Mouse (Mus musculus): ENCODE measurements around the gene Kri1.
A peak's percentile ranks its signal among the peaks of the same experiment; 100 is the strongest.
"Not testable (repeated sequence)": the region's sequence is repeated elsewhere in the genome, so short reads cannot be mapped to it uniquely, and the experiment has no call there.

The Kri1 gene

GRCm38 (mm10) chr9:21244428-21245112, 43.2 kb downstream of the Kri1 start:
- DNase-seq (ENCODE audit: low read depth, low spot score): peak; percentile 39

GRCm38 (mm10) chr9:21243826-21244427, 43.8 kb downstream of the Kri1 start:
- DNase-seq (ENCODE audit: low read depth, low spot score): no peak

GRCm38 (mm10) chr9:21241343-21241742, 46.4 kb downstream of the Kri1 start:
- DNase-seq (ENCODE audit: low read depth, low spot score): peak; percentile 90

- no peak for DNase-seq (ENCODE audit: low read depth, low spot score)
Measured at GRCm38 (mm10) chr9:21239465-21239848, 48.3 kb downstream of the Kri1 start.

GRCm38 (mm10) chr9:21238733-21239464, 48.9 kb downstream of the Kri1 start, which contains the start of gene Keap1:
Gene Keap1, minus strand, starts transcription at chr9:21239361.
- peak; percentile 89 for DNase-seq (ENCODE audit: low read depth, low spot score)

GRCm38 (mm10) chr9:21238004-21238732, 49.6 kb downstream of the Kri1 start:
- DNase-seq (ENCODE audit: low read depth, low spot score): no peak

- DNase-seq (ENCODE audit: low read depth, low spot score): peak; percentile 66
Measured at GRCm38 (mm10) chr9:21237368-21238003, 50.3 kb downstream of the Kri1 start.

- peak; percentile 45 for DNase-seq (ENCODE audit: low read depth, low spot score)
Measured at GRCm38 (mm10) chr9:21236991-21237367, 50.8 kb downstream of the Kri1 start.

GRCm38 (mm10) chr9:21235341-21235740, 52.4 kb downstream of the Kri1 start:
- peak; percentile 73 for DNase-seq (ENCODE audit: low read depth, low spot score)

GRCm38 (mm10) chr9:21233805-21234204, 54.0 kb downstream of the Kri1 start:
- no peak for DNase-seq (ENCODE audit: low read depth, low spot score)

GRCm38 (mm10) chr9:21233366-21233765, 54.4 kb downstream of the Kri1 start:
- DNase-seq (ENCODE audit: low read depth, low spot score): no peak

GRCm38 (mm10) chr9:21232867-21233266, 54.9 kb downstream of the Kri1 start:
- DNase-seq (ENCODE audit: low read depth, low spot score): no peak

GRCm38 (mm10) chr9:21231551-21231950, 56.2 kb downstream of the Kri1 start:
- DNase-seq (ENCODE audit: low read depth, low spot score): no peak

GRCm38 (mm10) chr9:21227342-21227741, 60.4 kb downstream of the Kri1 start:
- no peak for DNase-seq (ENCODE audit: low read depth, low spot score)

- no peak for DNase-seq (ENCODE audit: low read depth, low spot score)
Measured at GRCm38 (mm10) chr9:21225415-21225758, 62.4 kb downstream of the Kri1 start.

- peak; percentile 54 for DNase-seq (ENCODE audit: low read depth, low spot score)
Measured at GRCm38 (mm10) chr9:21224576-21225414, 63.0 kb downstream of the Kri1 start.

- DNase-seq (ENCODE audit: low read depth, low spot score): no peak
Measured at GRCm38 (mm10) chr9:21223906-21224305, 63.9 kb downstream of the Kri1 start.

GRCm38 (mm10) chr9:21223490-21223889, 64.3 kb downstream of the Kri1 start:
- not testable (repeated sequence) for DNase-seq (ENCODE audit: low read depth, low spot score)
